Mouse (Mus musculus): ENCODE data around the gene Rbmxl1. TPM values are rescaled to one million over a fixed set of nuclear protein-coding genes. Genes with fewer than 3 reads are reported as not detected.
"Not testable (repeated sequence)": the region's sequence is repeated elsewhere in the genome, so short reads cannot be mapped to it uniquely, and the experiment has no call there.

Rbmxl1 gene
- total RNA-seq (2021) = 10 to 100 TPM; 50.0 to 56.0 TPM

DNA sequence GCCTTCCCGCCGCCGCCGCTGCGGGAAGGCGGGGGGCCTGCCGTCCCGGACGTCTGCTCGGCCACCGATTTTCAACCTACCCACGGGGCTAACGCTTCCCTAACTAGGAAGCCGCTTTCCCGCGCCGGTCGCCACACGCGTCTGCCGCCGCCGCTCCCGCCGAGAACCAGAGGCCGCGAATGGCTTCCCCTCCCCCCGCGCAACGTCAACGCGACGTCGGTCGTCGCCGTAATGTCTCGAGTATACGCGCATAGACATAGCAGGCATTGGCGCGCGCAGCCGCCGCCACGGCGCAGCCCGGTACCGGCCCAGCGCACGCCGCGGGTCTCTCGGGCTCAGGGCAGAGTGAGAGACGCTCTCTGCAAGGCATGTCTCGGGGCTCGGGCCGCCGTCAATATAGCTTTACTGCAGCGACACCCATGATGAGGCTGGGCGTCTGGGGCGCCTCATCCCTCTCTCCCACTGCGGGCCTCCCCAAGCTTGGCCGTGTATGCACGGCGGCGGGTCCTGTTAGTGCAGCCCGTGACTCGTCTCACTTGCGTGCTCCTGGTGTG lies at the start of gene Rbmxl1:
TSS of gene Rbmxl1 (minus strand) at position 180 of the 554 bp plus-strand sequence.
- DNase-seq (ENCODE audit: low spot score in 2 of 2) = peak; percentile 88 to 89
- intact Hi-C loops (cut with DNase I) = loop anchor here (5.0 kb wide), 1 partner anchor 71 kb away; the partner anchor contains the start of gene Pou4f2

- DNase-seq (ENCODE audit: low spot score in 2 of 2) = no peak
- intact Hi-C loops (cut with DNase I) = no loop called here
Observed at GRCm38 (mm10) chr8:78556773-78557434, 48.2 kb upstream of the Rbmxl1 start.

DNA sequence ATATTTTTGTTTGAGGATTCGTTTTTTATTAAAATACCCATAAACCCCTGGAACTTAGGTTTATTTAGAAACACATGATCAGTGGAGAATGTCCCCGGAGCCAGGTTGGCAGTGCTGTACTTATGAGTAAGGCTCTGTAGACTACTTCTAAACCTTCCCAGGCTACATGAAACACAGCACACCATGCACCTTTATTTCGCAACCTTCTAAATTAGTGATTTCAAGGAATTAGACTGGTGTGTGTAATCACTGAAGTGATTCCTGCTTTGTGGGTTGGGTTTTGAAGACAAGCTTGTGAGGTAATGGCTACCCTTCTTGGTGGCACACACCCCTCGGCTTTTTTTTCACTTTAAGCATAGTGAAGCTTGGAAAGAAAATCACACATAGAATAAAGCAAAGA lies 47.1 kb upstream of the Rbmxl1 start:
- intact Hi-C loops (cut with DNase I) = no loop called here
- DNase-seq (ENCODE audit: low spot score in 2 of 2) = no peak

- no peak for DNase-seq (ENCODE audit: low spot score in 2 of 2)
- intact Hi-C loops (cut with DNase I) = no loop called here
Observed at GRCm38 (mm10) chr8:78550752-78551134, 42.0 kb upstream of the Rbmxl1 start.

DNA sequence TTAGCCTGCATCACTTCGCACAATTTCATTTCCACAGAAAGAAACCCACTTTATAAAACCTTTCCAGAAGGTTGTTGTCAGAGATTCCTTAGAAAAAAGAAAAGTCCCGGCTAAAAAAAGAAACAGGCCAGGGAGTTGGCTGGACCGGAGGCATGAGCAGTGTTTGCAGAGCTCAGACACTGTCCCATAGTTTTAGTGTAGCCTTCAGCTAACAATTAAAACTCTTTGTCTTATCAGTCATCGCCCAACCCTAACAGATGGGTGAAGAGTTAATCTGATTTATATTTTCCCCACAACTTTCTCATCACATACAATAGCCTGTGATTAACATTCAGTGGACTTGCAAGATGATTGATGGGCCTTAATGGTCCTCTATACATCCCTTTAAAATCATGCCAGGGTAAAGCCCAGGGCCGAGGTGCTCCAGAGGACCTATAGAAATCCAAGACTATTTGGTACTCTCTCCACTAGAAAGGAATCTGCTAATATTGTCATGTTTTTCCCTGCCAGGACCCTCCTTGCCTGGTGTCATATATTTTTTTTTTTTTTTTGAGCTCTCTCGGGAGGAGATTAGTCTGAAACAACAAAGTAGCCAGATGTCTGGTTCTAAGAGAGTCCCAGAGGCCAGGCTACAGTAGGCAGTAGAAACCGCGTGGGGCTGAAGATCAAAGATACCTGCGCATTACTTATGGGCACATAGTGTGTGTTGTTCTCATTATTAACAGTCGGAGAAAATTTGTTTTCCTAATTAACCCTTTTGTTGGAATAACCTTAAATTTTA lies 41.5 kb upstream of the Rbmxl1 start:
- DNase-seq (ENCODE audit: low spot score in 2 of 2) = no peak
- intact Hi-C loops (cut with DNase I) = no loop called here

- DNase-seq (ENCODE audit: low spot score in 2 of 2); intact Hi-C loops (cut with DNase I): not testable (repeated sequence)
Observed at GRCm38 (mm10) chr8:78545153-78545817, 36.6 kb upstream of the Rbmxl1 start.

DNA sequence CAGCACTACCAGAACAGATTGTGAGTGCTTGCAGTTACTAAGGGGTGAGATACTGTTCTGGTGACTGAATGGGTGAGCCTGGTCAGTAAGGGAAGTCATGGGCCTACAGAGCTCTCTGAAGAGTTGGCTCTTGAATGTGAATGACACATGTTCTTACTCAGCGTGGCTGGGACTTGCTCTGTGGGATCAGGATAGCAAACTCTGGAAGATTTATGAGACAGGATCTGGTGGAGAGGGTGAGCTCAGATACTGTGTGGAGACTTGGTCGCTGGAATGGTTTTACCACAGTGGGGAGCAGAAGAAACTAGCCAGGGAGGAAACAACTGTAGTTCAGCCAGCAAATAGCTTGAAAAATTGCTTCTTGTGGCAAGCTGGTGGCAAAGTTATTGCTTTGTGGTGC lies 35.8 kb upstream of the Rbmxl1 start:
- no peak for DNase-seq (ENCODE audit: low spot score in 2 of 2)
- intact Hi-C loops (cut with DNase I) = no loop called here

DNA sequence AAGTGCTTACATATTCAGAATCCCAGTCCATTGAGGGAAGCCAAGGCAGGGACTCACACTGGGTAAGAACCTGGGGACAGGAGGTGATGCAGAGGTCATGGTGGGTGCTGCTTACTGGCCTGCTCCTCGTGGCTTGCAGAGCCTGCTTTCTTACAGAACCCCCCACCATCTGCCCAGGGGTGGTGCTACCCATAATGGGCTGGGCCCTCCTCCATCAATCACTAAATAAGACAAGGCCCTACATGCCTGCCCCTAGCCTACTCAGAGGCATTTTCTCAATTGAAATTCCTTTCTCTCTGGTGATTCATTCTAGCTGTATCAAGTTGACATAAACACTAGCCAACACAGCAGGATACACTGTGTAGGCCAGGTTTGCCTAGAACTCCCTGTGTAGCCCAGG lies 34.9 kb upstream of the Rbmxl1 start:
- intact Hi-C loops (cut with DNase I) = no loop called here
- DNase-seq (ENCODE audit: low spot score in 2 of 2) = no peak

- intact Hi-C loops (cut with DNase I); DNase-seq (ENCODE audit: low spot score in 2 of 2): not testable (repeated sequence)
Observed at GRCm38 (mm10) chr8:78542670-78543069, 34.0 kb upstream of the Rbmxl1 start.

GRCm38 (mm10) chr8:78537795-78538194 lies 29.1 kb upstream of the Rbmxl1 start:
- DNase-seq (ENCODE audit: low spot score in 2 of 2) = no peak
- intact Hi-C loops (cut with DNase I) = no loop called here

- intact Hi-C loops (cut with DNase I) = no loop called here
- DNase-seq (ENCODE audit: low spot score in 2 of 2) = no peak
Observed at GRCm38 (mm10) chr8:78536716-78537115, 28.0 kb upstream of the Rbmxl1 start.

GRCm38 (mm10) chr8:78533981-78534380 lies 25.3 kb upstream of the Rbmxl1 start:
- intact Hi-C loops (cut with DNase I) = no loop called here
- DNase-seq (ENCODE audit: low spot score in 2 of 2) = no peak

- DNase-seq (ENCODE audit: low spot score in 2 of 2) = no peak
- intact Hi-C loops (cut with DNase I) = no loop called here
Observed at GRCm38 (mm10) chr8:78515132-78515531, 6.4 kb upstream of the Rbmxl1 start.

DNA sequence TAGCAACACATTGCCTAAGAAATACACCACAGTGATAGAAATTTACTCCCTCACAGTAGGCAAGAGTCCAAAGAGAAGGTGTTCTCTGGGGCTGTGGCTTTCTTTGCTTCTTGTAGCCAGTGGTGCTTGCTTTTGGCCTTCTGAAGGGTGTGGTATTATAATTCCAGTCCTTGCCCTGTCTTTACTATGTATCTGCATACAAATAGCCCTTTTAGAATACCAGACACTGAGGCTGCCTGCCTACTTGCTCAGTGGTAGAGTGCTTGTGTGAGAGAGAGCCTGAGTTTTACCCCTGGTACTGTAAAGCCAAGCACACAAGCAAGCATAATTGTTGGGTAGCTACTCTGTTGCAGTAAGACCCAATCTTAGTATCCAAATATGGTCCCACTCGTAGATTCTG lies 6.0 kb upstream of the Rbmxl1 start:
- intact Hi-C loops (cut with DNase I) = loop anchor here (5.0 kb wide), 1 partner anchor 118 kb away; no protein-coding TSS in a partner anchor

GRCm38 (mm10) chr8:78513106-78513505 lies 4.4 kb upstream of the Rbmxl1 start:
- no peak for DNase-seq (ENCODE audit: low spot score in 2 of 2)
- intact Hi-C loops (cut with DNase I) = loop anchor here (5.0 kb wide), 1 partner anchor 119 kb away; no protein-coding TSS in a partner anchor

More for the DNA sequence above, 6.0 kb upstream of the Rbmxl1 start:
- no peak for DNase-seq (ENCODE audit: low spot score in 2 of 2)

GRCm38 (mm10) chr8:78510926-78511325 lies 2.2 kb upstream of the Rbmxl1 start:
- DNase-seq (ENCODE audit: low spot score in 2 of 2) = no peak
- intact Hi-C loops (cut with DNase I) = loop anchor here (5.0 kb wide), 1 partner anchor 121 kb away; no protein-coding TSS in a partner anchor

GRCm38 (mm10) chr8:78510094-78510493 lies 1.4 kb upstream of the Rbmxl1 start:
- DNase-seq (ENCODE audit: low spot score in 2 of 2) = no peak
- intact Hi-C loops (cut with DNase I) = loop anchor here (5.0 kb wide), 1 partner anchor 122 kb away; no protein-coding TSS in a partner anchor

GRCm38 (mm10) chr8:78509273-78510031 lies 754 bp upstream of the Rbmxl1 start, which contains the start of gene Slc10a7:
Gene Slc10a7 (plus strand): TSS chr8:78509346.
- DNase-seq (ENCODE audit: low spot score in 2 of 2) = peak; percentile 89 to 92
- intact Hi-C loops (cut with DNase I) = loop anchor here (5.0 kb wide), 2 partner anchors 72 to 123 kb away; partner anchors contain the start of gene Pou4f2
